Mouse (Mus musculus): ENCODE measurements around the gene Mapk3.

- TF ChIP-seq CTCF (IDR thresholded peaks at IDR 0.05; ENCODE audit: insufficient read depth, low read length) (peak; percentile 85), POLR2A (IDR thresholded peaks at IDR 0.05; ENCODE audit: borderline replicate concordance, extremely low read depth, low read depth, low read length) (no peak)
Observed at GRCm38 (mm10) chr7:126754866-126755265, 4.5 kb upstream of the Mapk3 start.

Data from lung, adult 2 months (tissue).